Mouse (Mus musculus): ENCODE results near the gene Btbd8. TPM values are rescaled to one million over a fixed set of nuclear protein-coding genes. Genes with fewer than 3 reads are reported as not detected.

The Btbd8 gene
- 5.8 and 6.3 TPM in 2 replicates for polyA plus RNA-seq (2015; fragmentation: Nextera tagmentation; extraction: Ambion mirVana)

GRCm38 (mm10) chr5:107437464-107438281 lies at the start of gene Btbd8:
Gene Btbd8 (plus strand): TSS chr5:107437997.

DNA sequence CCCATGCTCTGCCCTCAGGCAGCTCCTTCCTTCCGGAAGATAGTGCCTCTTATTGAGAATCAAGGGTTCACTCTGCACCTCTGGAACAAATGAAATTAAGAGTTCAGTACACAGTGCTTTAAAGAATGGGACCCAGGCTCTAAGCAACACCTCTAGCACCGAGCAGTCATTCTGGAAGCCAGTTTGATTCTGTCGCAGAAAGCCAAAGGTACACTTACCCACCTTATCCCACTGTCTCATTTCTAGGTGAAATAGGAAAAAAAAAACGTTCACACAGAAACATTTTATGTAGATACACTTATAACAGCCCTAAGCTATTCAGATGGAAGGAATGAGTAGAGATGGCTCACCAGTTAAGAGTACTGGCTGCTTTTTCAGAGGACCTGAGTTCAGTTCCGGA lies 35.4 kb upstream of the Btbd8 start, which contains the start of gene Ephx4:
Ephx4 (plus strand) TSS at position 301 of the 400 bp plus-strand sequence.

DNA sequence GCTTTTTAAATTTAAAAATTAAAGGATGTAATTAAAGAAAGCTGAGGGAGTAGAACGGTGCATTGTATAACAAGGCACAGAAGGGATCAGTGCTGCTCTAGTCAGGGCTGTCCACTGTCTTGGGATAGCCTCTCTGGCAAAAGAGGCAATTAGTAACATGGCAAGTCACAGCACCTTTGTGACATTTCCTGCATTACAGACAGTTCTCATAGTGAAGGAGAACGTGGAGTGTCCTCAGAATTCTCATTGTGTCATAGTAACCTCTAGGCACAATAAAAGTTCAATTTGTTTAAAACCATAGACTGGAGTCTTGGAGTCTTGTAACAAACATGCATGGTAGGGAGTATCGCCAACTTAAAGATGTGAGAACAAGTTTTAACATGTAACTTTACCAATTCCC lies 6.5 kb upstream of the Btbd8 start, which contains the start of gene Lpcat2b:
Lpcat2b (plus strand) TSS at position 301 of the 400 bp plus-strand sequence.

GRCm38 (mm10) chr5:107507321-107507720 lies 69.5 kb downstream of the Btbd8 start, which contains the start of gene Gm42669:
Gene Gm42669 (plus strand): TSS chr5:107507621.

DNA sequence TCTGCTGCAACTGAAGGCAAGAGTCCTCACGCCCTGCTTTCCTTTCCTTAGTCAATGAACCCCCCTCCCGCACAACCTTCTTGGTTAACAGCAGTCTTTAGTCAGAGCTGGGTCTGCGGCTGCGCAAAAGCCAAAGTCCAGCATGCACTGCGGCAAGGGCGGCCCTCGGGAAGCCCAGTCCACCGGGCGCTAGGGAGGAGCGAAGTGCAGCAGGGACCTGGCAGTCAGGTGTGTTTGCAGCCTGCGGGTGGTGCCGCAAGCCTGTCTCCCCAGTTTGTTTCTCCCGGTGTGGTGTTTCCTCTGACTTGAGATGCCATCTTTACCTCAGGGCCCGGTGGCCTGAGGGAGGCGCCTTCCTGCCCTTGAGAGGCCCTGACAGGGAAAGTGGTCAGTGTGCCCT lies 96.8 kb downstream of the Btbd8 start, which contains the start of gene 1700028K03Rik:
1700028K03Rik (plus strand) TSS at position 129 of the 400 bp plus-strand sequence.

Other genes with a start within 250 kb of the Btbd8 start
- gene Tgfbr3, start 148.4 kb upstream of the Btbd8 start, polyA plus RNA-seq (2015; fragmentation: Nextera tagmentation; extraction: Ambion mirVana), result 32.3 and 53.4 TPM in 2 replicates
- 3.2 and 3.6 TPM in 2 replicates for gene Brdt, start 106.8 kb upstream of the Btbd8 start, polyA plus RNA-seq (2015; fragmentation: Nextera tagmentation; extraction: Ambion mirVana)
- 2.2 and 3.9 TPM in 2 replicates for gene Ephx4, start 35.3 kb upstream of the Btbd8 start, polyA plus RNA-seq (2015; fragmentation: Nextera tagmentation; extraction: Ambion mirVana)
- not detected in 2 replicates for gene Lpcat2b, start 6.4 kb upstream of the Btbd8 start, polyA plus RNA-seq (2015; fragmentation: Nextera tagmentation; extraction: Ambion mirVana)
- gene Gm42669, start 69.6 kb downstream of the Btbd8 start, polyA plus RNA-seq (2015; fragmentation: Nextera tagmentation; extraction: Ambion mirVana), result 0.24 and 0.37 TPM in 2 replicates
- gene 1700028K03Rik, start 96.7 kb downstream of the Btbd8 start, polyA plus RNA-seq (2015; fragmentation: Nextera tagmentation; extraction: Ambion mirVana), result 0.04 and 0.13 TPM in 2 replicates
- gene Rpap2, start 159.4 kb downstream of the Btbd8 start, polyA plus RNA-seq (2015; fragmentation: Nextera tagmentation; extraction: Ambion mirVana), result 17.2 and 21.3 TPM in 2 replicates
- gene Glmn, start 159.9 kb downstream of the Btbd8 start, polyA plus RNA-seq (2015; fragmentation: Nextera tagmentation; extraction: Ambion mirVana), result 28.1 and 28.3 TPM in 2 replicates